Mouse (Mus musculus) ES-Bruce4 (cell line): ENCODE measurements around the gene Kcnd2. TPM values are rescaled to one million over a fixed set of nuclear protein-coding genes. Genes with fewer than 3 reads are reported as not detected.

ENCODE experiments used
- H3K27ac ChIP-seq: 2 replicates; pipeline ENCODE4 v1.5.1; 2012; ENCODE audit warnings: low read length, inconsistent platforms; ENCODE audit not compliant: insufficient read depth
- H3K27me3 ChIP-seq: 2 replicates; pipeline ENCODE4 v1.6.1; 2012; ENCODE audit warnings: mild to moderate bottlenecking, low read length, inconsistent platforms; ENCODE audit not compliant: control insufficient read depth, poor library complexity, insufficient read depth, severe bottlenecking
- H3K36me3 ChIP-seq: 2 replicates; pipeline ENCODE4 v1.6.1; 2012; ENCODE audit warnings: inconsistent platforms, mild to moderate bottlenecking, low read length, moderate library complexity; ENCODE audit not compliant: control insufficient read depth, poor library complexity, insufficient read depth, severe bottlenecking
- H3K4me1 ChIP-seq: one replicate; pipeline ENCODE4 v1.8.1; 2011; ENCODE audit warnings: low read length; ENCODE audit not compliant: control insufficient read depth, insufficient read depth
- H3K4me3 ChIP-seq: 2 replicates; pipeline ENCODE4 v1.5.1; 2011; ENCODE audit warnings: low read depth, mild to moderate bottlenecking, low read length
- H3K9ac ChIP-seq: 2 replicates; pipeline ENCODE4 v1.6.1; 2012; ENCODE audit warnings: low read depth, mild to moderate bottlenecking, inconsistent platforms; ENCODE audit not compliant: poor library complexity, severe bottlenecking
- H3K9me3 ChIP-seq: replicated peaks from 2 replicates; pipeline ENCODE4 v1.6.1; 2012; ENCODE audit warnings: mild to moderate bottlenecking, low read length, inconsistent platforms; ENCODE audit not compliant: control insufficient read depth, poor library complexity, insufficient read depth, severe bottlenecking
- CTCF ChIP-seq: IDR thresholded peaks from one replicate; pipeline ENCODE4 v1.8.1; 2011; ENCODE audit warnings: low read depth, low read length
- EP300 ChIP-seq: IDR thresholded peaks from 2 replicates; pipeline ENCODE4 v1.6.1; 2011; ENCODE audit warnings: low read depth, low read length; ENCODE audit not compliant: insufficient read depth
- POLR2A ChIP-seq: IDR thresholded peaks from one replicate; pipeline ENCODE4 v1.8.1; 2011; ENCODE audit warnings: low read length; ENCODE audit not compliant: insufficient read depth
- polyA plus RNA-seq: library from polyadenylated mRNA; stranded (reverse); fragments of >200 nt; gene quantifications from 2 replicates; pipeline ENCODE4 v1.2.4, GENCODE M21; 2011; ENCODE audit warnings: low read depth; ENCODE audit not compliant: missing spikeins, insufficient read depth, insufficient read length

The Kcnd2 gene
- polyA plus RNA-seq, 1 experiment, result not detected

- Histone ChIP-seq H3K36me3 (no peaks in the 10 kb centered on the region), H3K27ac (no peak overlapping the region), H3K4me1 (no peaks in the 10 kb centered on the region), H3K9ac (no peak overlapping the region), H3K9me3 (no peaks in the 10 kb centered on the region), H3K27me3 (peaks cover 9% of the 10 kb centered on the region), H3K4me3 (no peak overlapping the region; the same call in 1 of the 2 replicates)
- TF ChIP-seq POLR2A, result no peak
- no peak for TF ChIP-seq CTCF
- no peak for TF ChIP-seq EP300
Measured at GRCm38 (mm10) chr6:21216206-21217020, 1.1 kb downstream of the Kcnd2 start.

GRCm38 (mm10) chr6:21217156-21217555 is 1.9 kb downstream of the Kcnd2 start:
- Histone ChIP-seq H3K9me3 (no peaks in the 10 kb centered on the region), H3K9ac (no peak overlapping the region), H3K27me3 (peaks cover 9% of the 10 kb centered on the region), H3K4me3 (no peak overlapping the region), H3K27ac (no peak overlapping the region), H3K4me1 (no peaks in the 10 kb centered on the region), H3K36me3 (no peaks in the 10 kb centered on the region)
- TF ChIP-seq CTCF (no peak), EP300 (no peak), POLR2A (no peak)

- no peaks in the 10 kb centered on the region for H3K4me1 ChIP-seq
- TF ChIP-seq EP300 (no peak), CTCF (no peak), POLR2A (no peak)
- H3K4me3 ChIP-seq, result no peak overlapping the region
- H3K9ac ChIP-seq, result no peak overlapping the region
- no peaks in the 10 kb centered on the region for H3K9me3 ChIP-seq
- H3K27me3 ChIP-seq, result no peaks in the 10 kb centered on the region
- H3K36me3 ChIP-seq, result no peaks in the 10 kb centered on the region
- H3K27ac ChIP-seq, result no peak overlapping the region
Measured at GRCm38 (mm10) chr6:21226124-21226523, 10.8 kb downstream of the Kcnd2 start.

- H3K9ac ChIP-seq, result no peak overlapping the region
- H3K27me3 ChIP-seq, result no peaks in the 10 kb centered on the region
- TF ChIP-seq POLR2A (no peak), EP300 (no peak), CTCF (no peak)
- no peak overlapping the region for H3K27ac ChIP-seq
- H3K9me3 ChIP-seq, result no peaks in the 10 kb centered on the region
- no peak overlapping the region for H3K4me3 ChIP-seq
- H3K4me1 ChIP-seq, result no peaks in the 10 kb centered on the region
- no peaks in the 10 kb centered on the region for H3K36me3 ChIP-seq
Measured at GRCm38 (mm10) chr6:21259031-21259430, 43.7 kb downstream of the Kcnd2 start.

GRCm38 (mm10) chr6:21267897-21268296 is 52.6 kb downstream of the Kcnd2 start:
- no peak for TF ChIP-seq CTCF
- no peaks in the 10 kb centered on the region for H3K9me3 ChIP-seq
- H3K4me3 ChIP-seq, result no peak overlapping the region
- no peak overlapping the region for H3K9ac ChIP-seq
- H3K4me1 ChIP-seq, result no peaks in the 10 kb centered on the region
- H3K36me3 ChIP-seq, result no peaks in the 10 kb centered on the region
- no peaks in the 10 kb centered on the region for H3K27me3 ChIP-seq
- no peak overlapping the region for H3K27ac ChIP-seq

GRCm38 (mm10) chr6:21277343-21277933 is 62.1 kb downstream of the Kcnd2 start:
- H3K27ac ChIP-seq, result no peak overlapping the region
- H3K4me3 ChIP-seq, result no peak overlapping the region
- no peaks in the 10 kb centered on the region for H3K27me3 ChIP-seq
- no peak for TF ChIP-seq CTCF
- no peak for TF ChIP-seq POLR2A
- no peak for TF ChIP-seq EP300
- no peaks in the 10 kb centered on the region for H3K4me1 ChIP-seq
- H3K9me3 ChIP-seq, result no peaks in the 10 kb centered on the region
- no peaks in the 10 kb centered on the region for H3K36me3 ChIP-seq
- no peak overlapping the region for H3K9ac ChIP-seq
